Mouse (Mus musculus) embryonic facial prominence, embryonic 13.5 days (tissue): Measurements from ENCODE around the gene Kdm8. TPM values are rescaled to one million over a fixed set of nuclear protein-coding genes. Genes with fewer than 3 reads are reported as not detected.

Source experiments
- ATAC-seq: fragments of 200-750 bp; cut with Nextera tagmentation; 2 replicates; pipeline ENCODE4 v1.8.0; 2017; ENCODE audit warnings: low read depth; ENCODE audit not compliant: insufficient number of reproducible peaks, insufficient read depth, low FRiP score, low TSS enrichment
- H3K27ac ChIP-seq: fragments of 300-500 bp; sonication (generic); 2 replicates; pipeline ENCODE4 v1.5.1; 2015; ENCODE audit warnings: moderate library complexity, mild to moderate bottlenecking, inconsistent platforms
- H3K27me3 ChIP-seq: fragments of 300-500 bp; sonication (generic); 2 replicates; pipeline ENCODE4 v1.6.1; 2015; ENCODE audit warnings: mild to moderate bottlenecking, inconsistent platforms
- H3K36me3 ChIP-seq: fragments of 300-500 bp; sonication (generic); 2 replicates; pipeline ENCODE4 v1.6.1; 2015; ENCODE audit warnings: mild to moderate bottlenecking, inconsistent platforms
- H3K4me1 ChIP-seq: fragments of 300-500 bp; sonication (generic); 2 replicates; pipeline ENCODE4 v1.6.1; 2015; ENCODE audit warnings: inconsistent platforms
- H3K4me2 ChIP-seq: fragments of 300-500 bp; sonication (generic); 2 replicates; pipeline ENCODE4 v1.6.1; 2015; ENCODE audit warnings: moderate library complexity, mild to moderate bottlenecking, inconsistent platforms
- H3K4me3 ChIP-seq: fragments of 300-500 bp; sonication (generic); 2 replicates; pipeline ENCODE4 v1.5.1; 2015; ENCODE audit warnings: mild to moderate bottlenecking, inconsistent platforms
- H3K9ac ChIP-seq: fragments of 300-500 bp; sonication (generic); 2 replicates; pipeline ENCODE4 v1.6.1; 2015; ENCODE audit warnings: mild to moderate bottlenecking, inconsistent platforms
- H3K9me3 ChIP-seq: fragments of 300-500 bp; sonication (generic); 2 replicates; pipeline ENCODE4 v1.6.1; 2016; ENCODE audit warnings: inconsistent platforms
- WGBS: fragments of 180-500 bp; shearing (Covaris S2); methylation state at CpG from one replicate; pipeline ENCODE4 v1.1.7; 2015; ENCODE audit warnings: mixed read lengths; 5-methylcytosine and 5-hydroxymethylcytosine counted together
- polyA plus RNA-seq: library from polyadenylated mRNA; unstranded; fragments of >200 nt; fragmentation: Nextera tagmentation; extraction: Ambion mirVana; gene quantifications from 2 replicates; pipeline ENCODE4 v1.2.1, GENCODE M21; 2015

Kdm8 gene
- polyA plus RNA-seq, 1 experiment from 2014 or later: 10.0 TPM

DNA sequence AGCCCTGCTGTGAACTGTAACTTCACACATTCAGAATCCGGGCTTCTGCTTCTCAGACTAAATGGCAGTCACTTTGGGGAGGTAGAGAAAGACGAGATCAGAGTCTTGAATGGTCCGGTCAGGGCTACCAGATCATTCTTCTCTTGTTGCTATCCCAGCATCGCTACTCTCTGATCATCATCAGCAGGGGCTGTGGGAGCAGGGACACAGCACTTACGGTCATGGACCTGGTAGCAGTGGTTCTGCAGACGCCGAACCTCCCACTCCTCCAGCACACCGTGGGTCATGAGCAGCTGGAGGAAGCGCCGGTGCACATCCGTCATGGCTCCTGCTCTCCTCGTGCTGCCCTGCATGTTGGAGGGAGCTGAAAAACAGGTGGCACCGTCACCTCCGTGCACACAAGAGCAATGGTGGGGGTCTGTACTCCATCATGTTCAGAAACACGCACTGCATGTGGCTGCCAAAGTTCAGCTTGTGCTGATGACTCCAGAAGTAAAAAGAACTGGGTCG lies 41.7 kb downstream of the Kdm8 start:
- H3K27me3 ChIP-seq: no peaks in the 10 kb centered on the region
- no peak for ATAC-seq
- no peak overlapping the region for H3K27ac ChIP-seq
- WGBS: 93% methylated on average over 16 of the region's 16 CpGs
- H3K9ac ChIP-seq: no peak overlapping the region
- H3K4me2 ChIP-seq: no peak overlapping the region
- peaks cover 9% of the 10 kb centered on the region for H3K4me1 ChIP-seq
- H3K4me3 ChIP-seq: no peak overlapping the region
- peaks cover 55% of the 10 kb centered on the region for H3K36me3 ChIP-seq
- no peaks in the 10 kb centered on the region for H3K9me3 ChIP-seq

DNA sequence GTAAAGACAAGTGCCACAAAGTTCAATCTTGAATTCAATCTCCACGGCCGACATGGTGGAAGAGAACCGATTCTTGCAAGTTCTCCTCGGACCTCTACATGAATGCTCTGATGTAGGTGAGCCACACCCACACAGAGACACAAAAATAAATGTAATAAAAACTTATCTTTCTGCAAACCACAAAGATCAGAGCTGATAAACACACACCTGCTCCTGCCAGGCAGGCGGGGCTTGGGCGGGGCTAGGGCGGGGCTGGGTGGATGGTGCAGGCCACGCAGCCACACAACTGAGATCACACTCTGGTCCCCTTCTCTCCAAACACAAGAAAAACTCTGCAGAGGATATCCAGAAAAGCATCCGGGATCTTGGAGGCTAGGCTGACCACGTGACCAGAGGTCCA lies 42.6 kb downstream of the Kdm8 start:
- Histone ChIP-seq H3K4me1 (peaks cover 14% of the 10 kb centered on the region), H3K27me3 (no peaks in the 10 kb centered on the region), H3K27ac (no peak overlapping the region), H3K9ac (no peak overlapping the region), H3K9me3 (no peaks in the 10 kb centered on the region), H3K4me3 (no peak overlapping the region), H3K4me2 (no peak overlapping the region), H3K36me3 (peaks cover 49% of the 10 kb centered on the region)
- WGBS: 88% methylated on average over 10 of the region's 10 CpGs
- no peak for ATAC-seq

DNA sequence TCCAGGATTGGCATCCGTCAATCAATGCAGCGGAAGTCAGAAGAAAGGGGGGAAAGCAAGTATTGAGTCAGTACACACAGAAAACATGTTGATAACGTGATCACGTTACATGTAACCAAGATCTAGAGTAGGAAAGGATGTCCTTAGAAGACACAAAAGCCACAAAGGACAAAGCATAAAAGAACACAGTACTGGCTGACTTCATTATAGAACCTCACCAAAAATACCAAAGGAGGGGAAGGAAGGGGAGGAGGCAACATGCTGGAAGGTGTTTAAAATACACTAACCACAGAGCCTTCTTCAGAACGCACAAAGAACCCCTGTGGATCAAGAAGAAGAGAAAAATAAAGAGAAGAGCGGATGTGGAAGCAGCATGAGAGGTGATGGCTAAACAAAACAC lies 44.2 kb downstream of the Kdm8 start:
- Histone ChIP-seq H3K27me3 (no peaks in the 10 kb centered on the region), H3K4me3 (no peak overlapping the region), H3K4me1 (peaks cover 17% of the 10 kb centered on the region), H3K9ac (no peak overlapping the region), H3K4me2 (no peak overlapping the region), H3K9me3 (no peaks in the 10 kb centered on the region), H3K36me3 (peaks cover 33% of the 10 kb centered on the region), H3K27ac (no peak overlapping the region)
- no peak for ATAC-seq
- 85% methylated on average over 6 of the region's 6 CpGs for WGBS

DNA sequence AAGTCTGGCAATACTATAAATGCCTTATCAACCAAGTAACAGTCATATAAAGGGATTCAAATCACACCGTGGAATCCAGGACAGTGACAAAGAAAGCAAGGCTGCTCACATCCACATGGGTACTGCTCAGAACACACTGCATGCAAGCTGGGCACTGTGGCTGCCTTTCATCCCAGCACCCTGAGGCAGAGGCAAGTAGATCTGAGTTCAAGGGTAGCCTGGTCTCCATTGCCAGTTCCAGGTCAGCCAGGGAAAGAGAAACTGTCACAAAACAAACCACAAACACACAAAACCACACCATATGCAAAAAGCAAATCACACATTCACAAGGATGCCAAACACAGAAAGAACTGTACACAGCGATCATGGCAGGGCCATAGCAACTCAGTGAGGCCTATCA lies 45.2 kb downstream of the Kdm8 start:
- no peak overlapping the region for H3K27ac ChIP-seq
- no peak overlapping the region for H3K4me2 ChIP-seq
- no peak for ATAC-seq
- H3K9ac ChIP-seq: no peak overlapping the region
- peaks cover 24% of the 10 kb centered on the region for H3K36me3 ChIP-seq
- WGBS: 88% methylated on average over 2 of the region's 2 CpGs
- no peaks in the 10 kb centered on the region for H3K9me3 ChIP-seq
- no peaks in the 10 kb centered on the region for H3K27me3 ChIP-seq
- H3K4me3 ChIP-seq: no peak overlapping the region
- peaks cover 17% of the 10 kb centered on the region for H3K4me1 ChIP-seq

DNA sequence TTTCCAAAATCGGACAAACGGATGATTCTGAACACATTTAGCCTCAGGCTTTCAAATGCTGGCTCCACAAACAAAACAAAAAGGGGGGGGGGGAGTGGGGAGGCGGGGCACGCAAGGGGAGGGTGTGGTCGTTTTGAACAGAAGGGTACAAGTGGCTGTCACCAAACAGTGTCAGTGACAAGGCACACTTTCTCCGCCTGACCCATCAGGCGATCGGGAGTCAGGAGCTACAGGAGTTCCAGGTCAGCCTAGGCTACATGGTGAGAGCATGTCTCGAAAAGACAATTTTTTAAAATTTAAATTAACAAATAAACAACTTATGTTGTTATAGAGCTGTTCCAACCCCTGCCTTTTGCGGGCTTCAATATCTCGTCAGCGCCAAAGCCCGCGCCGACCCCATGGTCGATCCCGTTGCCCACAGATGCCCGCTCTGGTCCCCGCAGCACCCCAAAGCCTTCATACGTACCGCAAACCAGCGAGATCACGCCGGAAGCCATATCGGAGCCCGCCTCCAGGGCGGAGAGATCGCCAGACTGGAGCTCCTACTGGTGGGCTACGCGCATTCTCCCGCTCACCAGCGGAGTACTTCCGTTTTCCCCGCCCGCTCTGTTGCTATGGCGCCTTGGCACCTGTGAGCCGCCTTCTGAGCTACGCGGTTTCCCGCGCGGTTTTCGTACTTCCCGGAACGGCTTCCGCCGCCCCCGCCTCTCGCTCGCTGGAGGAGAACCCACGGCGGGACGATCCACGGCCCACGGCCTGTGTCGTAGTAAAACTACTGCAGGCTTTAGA lies 46.7 kb downstream of the Kdm8 start, which contains the start of gene Nsmce1:
TSS of gene Nsmce1 (minus strand) at position 650 of the 789 bp plus-strand sequence.
- Histone ChIP-seq H3K9me3 (no peaks in the 10 kb centered on the region), H3K4me1 (peaks cover 17% of the 10 kb centered on the region), H3K4me3 (peak within 1 kb of the TSS; percentile 55), H3K4me2 (peak within 1 kb of the TSS; percentile 64), H3K9ac (peak within 1 kb of the TSS; percentile 76), H3K36me3 (peaks cover 9% of the 10 kb centered on the region; the same call in 1 of the 2 replicates), H3K27me3 (no peaks in the 10 kb centered on the region), H3K27ac (peak within 1 kb of the TSS; percentile 74)
- under 1% methylated on average over 56 of the region's 56 CpGs for WGBS
- ATAC-seq: peak; percentile 96

DNA sequence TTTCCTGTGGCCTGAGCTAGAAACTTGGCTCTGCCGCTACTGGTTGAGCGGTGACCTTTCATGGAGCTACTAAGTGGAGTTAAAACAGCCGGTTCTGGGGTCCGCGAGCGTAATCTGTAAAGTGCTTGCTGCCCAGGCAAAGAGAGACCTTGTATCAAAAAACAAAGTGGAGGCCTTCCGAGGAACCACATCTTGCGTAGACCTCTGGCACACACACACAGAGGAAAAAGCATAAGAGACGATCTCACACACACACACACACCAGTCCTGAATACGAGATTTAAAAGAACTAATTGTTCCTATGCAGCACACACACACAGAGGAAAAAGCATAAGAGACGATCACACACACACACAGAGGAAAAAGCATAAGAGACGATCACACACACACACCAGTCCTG lies 47.3 kb downstream of the Kdm8 start:
- no peaks in the 10 kb centered on the region for H3K9me3 ChIP-seq
- H3K4me1 ChIP-seq: peaks cover 17% of the 10 kb centered on the region
- H3K27ac ChIP-seq: peak overlapping the region; percentile 74
- peak overlapping the region; percentile 64 for H3K4me2 ChIP-seq
- peak overlapping the region; percentile 76 for H3K9ac ChIP-seq
- H3K27me3 ChIP-seq: no peaks in the 10 kb centered on the region
- 0 out of 2 replicates have a peak, but pooled peaks cover 3% of the 10 kb centered on the region for H3K36me3 ChIP-seq
- H3K4me3 ChIP-seq: peak overlapping the region; percentile 55
- WGBS: 26% methylated on average over 12 of the region's 12 CpGs
- ATAC-seq: 0 out of 2 replicates have a peak, but pooled peaks have one; percentile 10

DNA sequence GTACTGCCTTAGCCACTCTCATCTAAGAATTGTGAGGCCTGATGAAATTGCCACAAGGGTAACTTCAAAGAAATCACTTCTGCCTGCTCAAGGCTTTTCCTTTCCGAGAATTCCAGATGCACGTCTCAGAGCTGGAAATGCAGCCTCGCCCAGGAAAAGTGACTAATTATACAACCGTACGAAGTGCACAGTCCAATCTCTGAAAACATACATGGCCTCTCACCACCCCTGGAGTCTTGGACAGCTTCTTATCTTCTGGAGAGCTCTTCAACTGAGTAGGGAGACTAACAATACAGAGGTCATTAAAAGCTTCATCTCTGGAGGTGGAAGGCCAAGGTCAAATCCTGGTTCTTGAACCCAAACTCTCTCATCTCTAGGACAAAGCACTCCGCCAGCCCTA lies 48.1 kb downstream of the Kdm8 start:
- Histone ChIP-seq H3K27ac (no peak overlapping the region), H3K9me3 (no peaks in the 10 kb centered on the region), H3K4me2 (no peak overlapping the region), H3K36me3 (no peaks in the 10 kb centered on the region), H3K4me1 (peaks cover 17% of the 10 kb centered on the region), H3K4me3 (no peak overlapping the region), H3K27me3 (no peaks in the 10 kb centered on the region), H3K9ac (no peak overlapping the region)
- 79% methylated on average over 6 of the region's 6 CpGs for WGBS
- no peak for ATAC-seq

DNA sequence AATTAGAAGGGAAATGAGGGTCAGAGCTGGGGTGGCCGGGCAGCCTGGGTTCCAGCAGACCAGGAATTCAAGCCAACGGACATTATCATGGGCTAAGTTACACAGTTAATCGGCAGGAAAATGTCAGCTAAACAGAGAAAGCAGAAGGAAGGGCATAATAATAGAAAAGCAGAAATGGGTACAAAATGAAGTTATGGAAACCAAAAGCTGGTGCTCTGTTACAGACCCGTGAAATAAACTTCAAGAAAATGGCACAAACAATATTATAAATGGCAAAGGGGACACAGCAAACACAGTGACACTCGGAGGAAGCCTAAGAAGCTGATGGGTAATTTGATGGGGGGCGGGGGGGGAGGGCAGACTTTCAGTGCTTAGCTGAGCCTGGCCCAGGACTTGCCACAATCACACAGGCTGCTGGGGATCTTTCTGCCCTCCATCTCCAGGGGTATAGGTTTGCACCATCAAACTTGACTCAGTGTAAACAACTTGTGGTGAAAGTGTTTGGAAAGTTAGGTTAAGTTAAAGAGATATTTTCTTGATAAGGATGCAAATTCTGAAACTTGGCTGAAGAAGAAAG lies 51.5 kb downstream of the Kdm8 start:
- no peak overlapping the region for H3K9ac ChIP-seq
- 71% methylated on average over 6 of the region's 6 CpGs for WGBS
- H3K36me3 ChIP-seq: no peaks in the 10 kb centered on the region
- H3K4me3 ChIP-seq: no peak overlapping the region
- H3K27ac ChIP-seq: no peak overlapping the region
- H3K9me3 ChIP-seq: no peaks in the 10 kb centered on the region
- no peak overlapping the region for H3K4me2 ChIP-seq
- H3K4me1 ChIP-seq: peaks cover 7% of the 10 kb centered on the region
- no peak for ATAC-seq
- no peaks in the 10 kb centered on the region for H3K27me3 ChIP-seq

DNA sequence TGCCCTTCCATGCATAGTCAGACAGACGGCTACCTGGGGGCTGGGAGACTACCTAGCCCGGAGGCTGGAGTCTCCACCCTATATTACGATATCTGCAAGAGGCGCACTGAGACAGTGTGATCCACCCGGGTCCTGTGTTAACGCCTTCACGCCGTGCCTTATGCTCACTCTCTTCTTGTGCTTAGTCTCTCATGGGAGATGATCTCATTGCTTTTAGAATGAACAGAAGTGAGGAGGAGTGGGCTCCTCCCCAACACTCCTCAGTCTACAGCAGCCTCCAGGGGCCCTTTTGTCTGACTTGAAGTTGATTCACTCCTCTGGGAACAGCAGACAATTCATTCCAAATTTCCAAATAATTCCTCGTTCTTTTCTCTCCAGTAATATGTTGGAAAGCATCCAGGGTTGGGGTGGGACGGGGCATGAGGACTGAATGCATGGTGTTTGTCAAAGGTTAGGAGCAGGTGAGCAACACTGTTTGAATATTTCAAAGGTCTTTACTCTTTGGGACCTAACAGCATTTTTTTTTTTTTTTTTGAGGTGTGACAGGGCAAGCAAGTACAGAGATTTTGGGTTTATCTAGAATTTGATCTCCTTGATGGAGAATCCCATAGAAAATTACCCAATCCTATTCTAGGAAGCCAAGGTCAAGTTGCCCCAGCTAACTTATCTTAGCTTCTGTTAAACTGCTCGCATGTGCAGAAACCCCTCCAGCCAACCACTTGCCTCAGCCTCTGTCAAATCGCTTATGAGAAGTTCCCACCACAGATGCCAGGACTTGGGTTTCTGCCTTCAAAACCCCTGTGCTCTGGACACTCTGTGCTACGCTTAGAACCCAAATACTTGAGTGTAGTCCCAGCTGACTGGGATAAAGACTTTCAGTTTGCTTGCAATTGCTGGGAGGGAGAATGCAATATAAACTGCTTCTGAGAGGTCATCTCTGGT lies 55.7 kb downstream of the Kdm8 start:
- Histone ChIP-seq H3K9ac (no peak overlapping the region), H3K4me2 (no peak overlapping the region), H3K4me1 (no peaks in the 10 kb centered on the region), H3K9me3 (no peaks in the 10 kb centered on the region), H3K36me3 (no peaks in the 10 kb centered on the region), H3K27ac (no peak overlapping the region), H3K27me3 (no peaks in the 10 kb centered on the region), H3K4me3 (no peak overlapping the region)
- 72% methylated on average over 13 of the region's 13 CpGs for WGBS
- no peak for ATAC-seq

DNA sequence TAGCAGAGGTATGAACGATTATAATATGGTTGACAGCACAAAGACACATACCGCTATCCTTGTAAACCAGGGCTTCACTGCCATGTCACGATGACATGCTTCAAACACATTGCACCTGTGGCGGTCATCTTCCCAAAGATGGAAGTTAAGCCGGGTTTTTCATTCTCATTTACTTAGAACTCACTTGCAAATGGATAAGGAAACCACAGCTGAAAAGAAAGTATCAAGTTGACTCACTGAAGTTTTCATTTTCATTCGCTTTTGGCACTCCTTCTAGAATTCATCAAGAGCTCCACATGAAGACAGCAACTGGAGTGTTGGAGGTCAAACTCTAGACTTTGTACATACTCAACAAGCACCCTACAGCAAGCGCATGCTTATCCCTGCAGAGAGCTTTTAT lies 56.4 kb downstream of the Kdm8 start:
- Histone ChIP-seq H3K9me3 (no peaks in the 10 kb centered on the region), H3K4me3 (no peak overlapping the region), H3K9ac (no peak overlapping the region), H3K4me2 (no peak overlapping the region), H3K27me3 (no peaks in the 10 kb centered on the region), H3K36me3 (no peaks in the 10 kb centered on the region), H3K4me1 (no peaks in the 10 kb centered on the region), H3K27ac (no peak overlapping the region)
- no peak for ATAC-seq
- WGBS: 89% methylated on average over 7 of the region's 7 CpGs

DNA sequence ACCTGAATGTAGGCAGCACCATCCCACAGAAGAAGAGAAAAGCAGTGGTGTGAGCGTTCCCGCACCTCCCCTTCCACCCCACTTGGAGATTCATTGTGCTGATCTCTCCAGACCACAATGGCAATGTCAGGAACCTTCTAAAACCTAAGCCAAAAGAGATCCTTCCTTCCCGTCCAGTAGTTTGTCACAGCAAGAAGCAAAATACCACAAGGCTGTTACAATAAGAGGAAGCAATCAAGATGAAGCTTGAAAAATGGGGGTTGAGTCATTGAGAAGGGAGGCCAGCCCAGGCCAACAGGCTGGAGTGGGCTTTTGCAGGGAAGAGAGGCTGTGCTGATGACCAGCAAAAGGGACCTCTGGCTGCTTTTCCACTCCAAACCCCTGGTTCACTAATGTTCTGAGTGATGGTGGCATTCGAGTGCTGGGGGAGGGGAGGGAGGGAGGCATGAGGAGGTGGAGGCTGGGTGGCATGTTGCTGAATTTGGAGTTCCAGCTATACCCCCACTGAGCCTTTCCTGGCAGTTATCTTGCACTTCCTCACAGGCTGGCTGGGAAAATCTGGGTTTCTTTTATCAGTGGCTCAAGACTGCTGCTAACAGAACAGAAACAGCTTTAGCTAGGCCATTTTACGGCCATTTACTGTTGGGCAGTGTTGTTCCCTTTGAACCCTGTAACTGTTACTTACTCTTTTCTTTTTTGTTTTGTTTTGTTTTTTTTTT lies 59.1 kb downstream of the Kdm8 start:
- no peak overlapping the region for H3K4me2 ChIP-seq
- H3K27ac ChIP-seq: no peak overlapping the region
- H3K36me3 ChIP-seq: no peaks in the 10 kb centered on the region
- no peaks in the 10 kb centered on the region for H3K27me3 ChIP-seq
- H3K9me3 ChIP-seq: no peaks in the 10 kb centered on the region
- 83% methylated on average over 5 of the region's 5 CpGs for WGBS
- no peak overlapping the region for H3K9ac ChIP-seq
- no peak for ATAC-seq
- no peak overlapping the region for H3K4me3 ChIP-seq
- H3K4me1 ChIP-seq: no peaks in the 10 kb centered on the region
